Mouse (Mus musculus): Measurements from ENCODE around the gene Srl.

GRCm38 (mm10) chr16:4492777-4493563, 48.6 kb downstream of the Srl start:
- no peak for TF ChIP-seq CTCF (IDR thresholded peaks at IDR 0.05)
- TF ChIP-seq POLR2A (IDR thresholded peaks at IDR 0.05; ENCODE audit: insufficient read depth, low read depth, low read length), result no peak
- TF ChIP-seq EP300 (IDR thresholded peaks at IDR 0.05; ENCODE audit: insufficient read depth, low read depth, low read length), result no peak
